ENCODE assay signal across 22 mouse cellular contexts in the genomic region with DNA sequence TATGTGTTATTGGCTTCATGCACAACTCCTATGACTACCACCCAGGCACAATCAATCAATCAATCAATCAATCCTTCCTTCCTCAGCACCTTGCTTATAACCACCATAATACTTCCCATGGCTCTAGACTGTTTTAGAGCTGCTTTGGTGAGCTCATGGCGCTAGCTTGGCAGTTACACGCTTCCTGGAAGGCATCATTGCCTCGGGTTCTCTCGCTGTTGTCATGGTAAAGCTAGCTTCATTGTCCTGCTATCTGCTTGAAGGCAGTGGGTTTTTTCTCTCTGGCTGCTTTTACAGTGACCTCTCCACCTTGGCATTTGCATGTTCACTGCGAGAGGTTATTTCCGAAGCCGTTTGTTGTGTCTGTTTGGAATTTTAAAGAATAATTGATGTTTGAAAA.
DNase-seq lines count a peak whose midpoint lies in the region; ATAC-seq and TF ChIP-seq lines count a peak whose summit lies in the region.
"Had no signal": no experiment of that assay in that cellular context is flagged by ENCODE, and none has a peak within 500 bp of the region (broad histone marks: within the 10 kb centered on the region; RNA-seq: fewer than 3 reads in every experiment).

No protein-coding gene starts in this region.

- ATAC-seq in forebrain, embryonic 14.5 days: no peak
- ATAC-seq in midbrain, embryonic 14.5 days (ENCODE audit: low FRiP score, low TSS enrichment): no peak
- ATAC-seq in midbrain, embryonic 11.5 days (ENCODE audit: low FRiP score): no peak
- ATAC-seq: liver, postnatal 0 days; lung, postnatal 0 days had no signal

- H3K4me3 ChIP-seq in forebrain, embryonic 14.5 days (ENCODE audit: low read depth, low read length): no peak overlapping the region
- no peak overlapping the region for H3K4me3 ChIP-seq in forebrain, embryonic 10.5 days
- no peak overlapping the region for H3K4me3 ChIP-seq in midbrain, embryonic 14.5 days (replicated peaks; ENCODE audit: low read depth, low read length)
- no peak overlapping the region for H3K4me3 ChIP-seq in midbrain, embryonic 11.5 days (ENCODE audit: low read depth, low read length)
- H3K4me3 ChIP-seq in thymus, adult 2 months (ENCODE audit: control insufficient read depth, insufficient read depth, low read length): no peak overlapping the region
- H3K4me3 ChIP-seq: embryonic facial prominence, embryonic 12.5 days; forebrain, embryonic 12.5 days; layer of hippocampus, adult 2 months; limb, embryonic 12.5 days; midbrain, embryonic 12.5 days had no signal

- no peak for TF ChIP-seq POLR2A in thymus, adult 2 months (IDR thresholded peaks at IDR 0.05; ENCODE audit: control insufficient read depth, extremely low read depth, insufficient read depth, low read length, poor library complexity)

- 79% methylated on average over 7 of the region's 7 CpGs for WGBS in forebrain, embryonic 14.5 days
- 90% methylated on average over 7 of the region's 7 CpGs for WGBS in forebrain, embryonic 10.5 days
- 53% methylated on average over 7 of the region's 7 CpGs for WGBS in midbrain, embryonic 14.5 days
- WGBS in midbrain, embryonic 11.5 days: 74% methylated on average over 7 of the region's 7 CpGs
- WGBS in thymus, adult 2 months: 88% methylated on average over 7 of the region's 7 CpGs

- no peak overlapping the region for H3K4me2 ChIP-seq in forebrain, embryonic 14.5 days (ENCODE audit: low read length)
- no peak overlapping the region for H3K4me2 ChIP-seq in midbrain, embryonic 14.5 days (ENCODE audit: low read length)
- no peak overlapping the region for H3K4me2 ChIP-seq in midbrain, embryonic 11.5 days
- H3K4me2 ChIP-seq: embryonic facial prominence, embryonic 12.5 days; forebrain, embryonic 12.5 days; heart, embryonic 11.5 days; limb, embryonic 12.5 days; liver, embryonic 11.5 days; midbrain, embryonic 12.5 days had no signal

- H3K9me3 ChIP-seq in forebrain, embryonic 14.5 days (replicated peaks; ENCODE audit: control insufficient read depth, low read length): no peaks in the 10 kb centered on the region
- no peaks in the 10 kb centered on the region for H3K9me3 ChIP-seq in forebrain, embryonic 10.5 days
- H3K9me3 ChIP-seq in midbrain, embryonic 14.5 days (ENCODE audit: control insufficient read depth, low read length): no peaks in the 10 kb centered on the region
- no peaks in the 10 kb centered on the region for H3K9me3 ChIP-seq in midbrain, embryonic 11.5 days (ENCODE audit: control insufficient read depth, low read length)
- H3K9me3 ChIP-seq: embryonic facial prominence, embryonic 12.5 days; forebrain, embryonic 12.5 days; limb, embryonic 12.5 days; midbrain, embryonic 12.5 days had no signal

- no peak overlapping the region for H3K27ac ChIP-seq in forebrain, embryonic 14.5 days (ENCODE audit: low read depth, low read length)
- H3K27ac ChIP-seq in forebrain, embryonic 10.5 days: no peak overlapping the region
- no peak overlapping the region for H3K27ac ChIP-seq in midbrain, embryonic 14.5 days (replicated peaks; ENCODE audit: low read depth, low read length)
- no peak overlapping the region for H3K27ac ChIP-seq in midbrain, embryonic 11.5 days (ENCODE audit: low read depth, low read length)
- peak overlapping the region; percentile 50 for H3K27ac ChIP-seq in thymus, adult 2 months (ENCODE audit: control insufficient read depth, insufficient read depth, low read length)
- H3K27ac ChIP-seq: embryonic facial prominence, embryonic 12.5 days; forebrain, embryonic 12.5 days; layer of hippocampus, adult 2 months; midbrain, embryonic 12.5 days had no signal

- no peaks in the 10 kb centered on the region for H3K4me1 ChIP-seq in forebrain, embryonic 14.5 days (ENCODE audit: control insufficient read depth, insufficient read depth, low read length)
- peaks cover 13% of the 10 kb centered on the region for H3K4me1 ChIP-seq in forebrain, embryonic 10.5 days
- H3K4me1 ChIP-seq in midbrain, embryonic 14.5 days (ENCODE audit: control insufficient read depth, insufficient read depth, low read length): no peaks in the 10 kb centered on the region
- H3K4me1 ChIP-seq in midbrain, embryonic 11.5 days (ENCODE audit: control insufficient read depth, insufficient read depth, low read length): no peaks in the 10 kb centered on the region
- peaks cover 25% of the 10 kb centered on the region for H3K4me1 ChIP-seq in thymus, adult 2 months (replicated peaks; ENCODE audit: control insufficient read depth, insufficient read depth, low read length)
- H3K4me1 ChIP-seq: midbrain, embryonic 12.5 days had no signal

- no peaks in the 10 kb centered on the region for H3K36me3 ChIP-seq in forebrain, embryonic 14.5 days (ENCODE audit: control insufficient read depth, insufficient read depth, low read length)
- H3K36me3 ChIP-seq in forebrain, embryonic 10.5 days (replicated peaks): no peaks in the 10 kb centered on the region
- no peaks in the 10 kb centered on the region for H3K36me3 ChIP-seq in midbrain, embryonic 14.5 days (ENCODE audit: control insufficient read depth, insufficient read depth, low read length)
- no peaks in the 10 kb centered on the region for H3K36me3 ChIP-seq in midbrain, embryonic 11.5 days (ENCODE audit: control insufficient read depth, insufficient read depth, low read length)
- H3K36me3 ChIP-seq in thymus, adult 2 months (ENCODE audit: control insufficient read depth, insufficient read depth, low read length): no peaks in the 10 kb centered on the region
- H3K36me3 ChIP-seq: embryonic facial prominence, embryonic 12.5 days; forebrain, embryonic 12.5 days; limb, embryonic 12.5 days; midbrain, embryonic 12.5 days had no signal

- DNase-seq in forebrain, embryonic 14.5 days (ENCODE audit: low spot score): peak; percentile 45
- DNase-seq in forebrain, embryonic 10.5 days (ENCODE audit: extremely low spot score, low spot score): no peak
- DNase-seq in midbrain, embryonic 14.5 days: peak; percentile 56
- DNase-seq in midbrain, embryonic 11.5 days (ENCODE audit: low spot score, missing footprints): no peak
- DNase-seq in thymus, adult 2 months: no peak
- no peak for DNase-seq in thymus, postnatal 4 days
- DNase-seq in lung, postnatal 14 days: no peak
- DNase-seq: adrenal gland, postnatal 36 days; cerebellum, adult 11-12 months; cerebellum, postnatal 10 days; kidney, adult 8-10 months; kidney, postnatal 10 days; liver, postnatal 0 days; right cerebral cortex, postnatal 14 days had no signal

- no peak for TF ChIP-seq CTCF in thymus, adult 2 months (IDR thresholded peaks at IDR 0.05; ENCODE audit: borderline replicate concordance, control insufficient read depth, extremely low read depth, insufficient read depth, low read length, poor library complexity)

- no peak overlapping the region for H3K9ac ChIP-seq in forebrain, embryonic 14.5 days (ENCODE audit: low read length)
- H3K9ac ChIP-seq in midbrain, embryonic 14.5 days (replicated peaks; ENCODE audit: low read length): no peak overlapping the region
- H3K9ac ChIP-seq in midbrain, embryonic 11.5 days (ENCODE audit: low read length): no peak overlapping the region
- H3K9ac ChIP-seq: embryonic facial prominence, embryonic 12.5 days; forebrain, embryonic 12.5 days; limb, embryonic 12.5 days; liver, postnatal 0 days; midbrain, embryonic 12.5 days had no signal

- H3K27me3 ChIP-seq in forebrain, embryonic 14.5 days (replicated peaks; ENCODE audit: control insufficient read depth, insufficient read depth, low read length): no peaks in the 10 kb centered on the region
- no peaks in the 10 kb centered on the region for H3K27me3 ChIP-seq in forebrain, embryonic 10.5 days (ENCODE audit: poor library complexity, severe bottlenecking)
- H3K27me3 ChIP-seq in midbrain, embryonic 14.5 days (ENCODE audit: control insufficient read depth, insufficient read depth, low read length): no peaks in the 10 kb centered on the region
- H3K27me3 ChIP-seq in midbrain, embryonic 11.5 days (ENCODE audit: control insufficient read depth, insufficient read depth, low read length): no peaks in the 10 kb centered on the region
- H3K27me3 ChIP-seq in thymus, adult 2 months (ENCODE audit: control insufficient read depth, insufficient read depth, low read length): no peaks in the 10 kb centered on the region
- H3K27me3 ChIP-seq: embryonic facial prominence, embryonic 12.5 days; forebrain, embryonic 12.5 days; midbrain, embryonic 12.5 days had no signal

Comparison
In these comparisons a context has a peak if more than half of its experiments do, and no peak if none do; other contexts are left out.
1. DNase-seq: peak in forebrain, embryonic 14.5 days (single experiment) and midbrain, embryonic 14.5 days (single experiment); none in forebrain, embryonic 10.5 days (single experiment), midbrain, embryonic 11.5 days (single experiment), thymus, adult 2 months (single experiment), thymus, postnatal 4 days (single experiment) and lung, postnatal 14 days (single experiment).